Mouse (Mus musculus) intestine, embryonic 15.5 days (tissue): ENCODE results near the gene Cdc42ep2. TPM values are rescaled to one million over a fixed set of nuclear protein-coding genes. Genes with fewer than 3 reads are reported as not detected.
"Not testable (repeated sequence)": the region's sequence is repeated elsewhere in the genome, so short reads cannot be mapped to it uniquely, and the experiment has no call there.

Experiments used
- ATAC-seq: fragments of 200-750 bp; cut with Nextera tagmentation; 2 replicates; pipeline ENCODE4 v1.8.0; 2017; ENCODE audit warnings: moderate TSS enrichment, moderate library complexity
- H3K27ac ChIP-seq: fragments of 300-500 bp; sonication (generic); 2 replicates; pipeline ENCODE4 v1.5.1; 2015; ENCODE audit warnings: mild to moderate bottlenecking, inconsistent platforms
- H3K27me3 ChIP-seq: fragments of 300-500 bp; sonication (generic); replicated peaks from 2 replicates; pipeline ENCODE4 v1.6.1; 2015; ENCODE audit warnings: inconsistent platforms
- H3K36me3 ChIP-seq: fragments of 300-500 bp; sonication (generic); 2 replicates; pipeline ENCODE4 v1.6.1; 2015; ENCODE audit warnings: inconsistent platforms
- H3K4me1 ChIP-seq: fragments of 300-500 bp; sonication (generic); replicated peaks from 2 replicates; pipeline ENCODE4 v1.6.1; 2015; ENCODE audit warnings: inconsistent platforms
- H3K4me2 ChIP-seq: fragments of 300-500 bp; sonication (generic); replicated peaks from 2 replicates; pipeline ENCODE4 v1.6.1; 2015; ENCODE audit warnings: mild to moderate bottlenecking, inconsistent platforms
- H3K4me3 ChIP-seq: fragments of 300-500 bp; sonication (generic); replicated peaks from 2 replicates; pipeline ENCODE4 v1.5.1; 2015; ENCODE audit warnings: inconsistent platforms
- H3K9ac ChIP-seq: fragments of 300-500 bp; sonication (generic); 2 replicates; pipeline ENCODE4 v1.6.1; 2015; ENCODE audit warnings: inconsistent platforms
- H3K9me3 ChIP-seq: fragments of 300-500 bp; sonication (generic); 2 replicates; pipeline ENCODE4 v1.6.1; 2016; ENCODE audit warnings: inconsistent platforms
- WGBS: fragments of 180-500 bp; shearing (Covaris S2); methylation state at CpG from one replicate; pipeline ENCODE4 v1.1.7; 2015; 5-methylcytosine and 5-hydroxymethylcytosine counted together
- polyA plus RNA-seq: library from polyadenylated mRNA; unstranded; fragments of >200 nt; fragmentation: Nextera tagmentation; extraction: Ambion mirVana; gene quantifications from 2 replicates; pipeline ENCODE4 v1.2.1, GENCODE M21; 2015

Gene Cdc42ep2
- polyA plus RNA-seq, 1 experiment from 2014 or later, result 12.4 TPM

DNA sequence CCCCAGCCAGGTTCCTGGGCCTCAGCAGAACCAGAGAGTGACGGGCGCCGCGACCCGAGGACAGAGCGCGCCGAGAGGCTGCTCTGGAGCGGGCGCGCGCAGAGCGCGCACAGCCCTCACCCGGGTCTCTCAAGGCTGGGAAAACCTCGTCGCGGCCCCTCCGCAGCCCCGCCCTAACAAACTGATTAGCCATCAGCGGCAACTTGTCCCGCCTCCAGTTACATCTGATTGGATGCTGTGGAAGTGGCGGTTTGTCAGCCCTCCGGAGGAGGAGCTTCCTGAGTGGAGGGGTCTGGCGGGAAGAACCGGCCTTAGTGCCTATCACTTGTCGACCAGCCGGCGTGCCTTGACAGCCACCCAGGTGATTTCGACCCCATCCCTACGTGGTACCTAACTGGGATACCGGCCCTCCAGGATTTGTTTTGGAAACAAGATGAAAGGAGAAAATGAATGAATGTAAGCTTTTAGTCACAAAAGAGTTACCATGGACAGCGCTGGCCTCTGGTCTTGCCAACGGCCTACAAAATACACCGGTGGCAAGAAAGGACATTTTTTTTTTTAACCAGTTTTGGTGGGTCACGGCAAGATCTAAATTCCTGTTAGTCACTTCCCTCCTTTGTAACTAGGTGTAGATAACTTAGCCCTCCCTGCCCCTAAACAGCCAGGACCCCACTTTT, 30.5 kb downstream of the Cdc42ep2 start, which contains the start of gene Tigd3:
Gene Tigd3 (minus strand): TSS at position 148 of the 677 bp plus-strand sequence.
- Histone ChIP-seq H3K27ac (peak within 1 kb of the TSS; percentile 62; the same call in 1 of the 2 replicates), H3K4me1 (peaks cover 6% of the 10 kb centered on the region; the same call in 1 of the 2 replicates), H3K4me2 (peak within 1 kb of the TSS; percentile 95), H3K36me3 (peaks cover 13% of the 10 kb centered on the region), H3K9me3 (no peaks in the 10 kb centered on the region), H3K9ac (peak within 1 kb of the TSS; percentile 82), H3K4me3 (peak within 1 kb of the TSS; percentile 62), H3K27me3 (no peaks in the 10 kb centered on the region)
- WGBS, result 2% methylated on average over 36 of the region's 36 CpGs
- ATAC-seq, result peak; percentile 98

DNA sequence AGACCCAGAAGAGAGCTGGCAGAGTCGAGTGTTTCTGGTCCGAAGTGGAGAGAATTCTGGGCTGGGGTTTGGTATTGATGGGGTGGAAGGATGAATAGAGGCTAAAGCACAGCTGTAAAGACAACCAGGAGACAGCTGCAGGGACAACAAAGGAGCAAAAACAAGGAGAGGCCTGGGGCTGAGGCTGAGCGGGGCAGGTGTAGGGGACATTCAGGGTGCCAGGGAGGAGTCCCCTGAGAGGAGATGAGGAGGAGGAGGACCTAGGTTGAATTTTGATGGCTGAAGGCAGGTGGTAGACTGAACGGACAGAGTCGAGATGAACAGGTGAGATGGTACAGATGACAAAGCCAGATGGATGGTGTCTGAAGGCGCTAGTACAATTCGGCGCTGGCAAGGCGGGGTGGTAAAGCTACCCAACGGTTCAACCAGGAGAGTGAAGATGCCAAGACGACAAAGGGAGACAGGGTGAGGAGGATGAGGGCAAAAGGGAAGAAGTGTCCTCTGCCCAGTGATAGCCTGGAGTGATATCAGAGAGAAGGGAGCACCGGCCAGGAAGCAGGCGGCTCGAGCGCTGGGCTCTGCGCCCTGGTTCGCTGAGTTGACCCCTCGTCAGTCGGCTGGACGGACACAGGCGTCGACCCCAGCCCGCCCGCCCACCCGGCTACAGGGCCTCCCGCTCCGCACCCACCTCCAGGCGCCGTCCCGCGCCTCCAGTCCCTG, 31.2 kb downstream of the Cdc42ep2 start:
- Histone ChIP-seq H3K27ac (peak overlapping the region; percentile 62; the same call in 1 of the 2 replicates), H3K4me1 (peaks cover 6% of the 10 kb centered on the region; the same call in 1 of the 2 replicates), H3K9me3 (no peaks in the 10 kb centered on the region), H3K4me3 (peak overlapping the region; percentile 62), H3K27me3 (no peaks in the 10 kb centered on the region), H3K36me3 (peaks cover 9% of the 10 kb centered on the region), H3K4me2 (peak overlapping the region; percentile 95), H3K9ac (peak overlapping the region; percentile 82)
- WGBS, result 10% methylated on average over 29 of the region's 31 CpGs
- ATAC-seq, result peak; percentile 54

DNA sequence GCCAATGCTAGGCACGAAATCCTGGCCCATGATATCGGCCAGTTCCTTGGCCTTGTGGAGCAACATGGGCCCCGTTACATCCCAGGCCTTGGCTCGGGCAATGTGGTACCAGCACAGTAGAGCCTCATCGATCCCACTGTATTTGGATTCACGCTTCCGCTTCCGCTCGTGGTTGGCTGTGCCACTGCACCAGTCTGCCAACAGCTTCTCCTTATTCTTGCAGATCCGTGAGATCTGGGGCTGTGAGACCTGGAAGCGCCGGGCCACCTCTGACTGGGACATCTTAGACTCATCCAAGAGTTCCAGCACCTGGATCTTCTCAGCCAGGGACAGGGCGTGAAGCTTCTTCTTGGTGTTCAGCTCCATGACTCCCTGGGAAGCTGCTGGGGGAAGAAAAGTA, 31.9 kb downstream of the Cdc42ep2 start:
- ATAC-seq, result no peak
- Histone ChIP-seq H3K27ac (no peak overlapping the region), H3K9me3 (no peaks in the 10 kb centered on the region), H3K27me3 (no peaks in the 10 kb centered on the region), H3K4me3 (peak overlapping the region; percentile 62; the same call in 1 of the 2 replicates), H3K36me3 (peaks cover 5% of the 10 kb centered on the region), H3K4me1 (peaks cover 6% of the 10 kb centered on the region; the same call in 1 of the 2 replicates), H3K4me2 (0 out of 2 replicates have a peak overlapping the region, but pooled peaks have one; percentile 95), H3K9ac (peak overlapping the region; percentile 82; the same call in 1 of the 2 replicates)
- whole genome bisulfite sequencing, result 94% methylated on average over 13 of the region's 13 CpGs

DNA sequence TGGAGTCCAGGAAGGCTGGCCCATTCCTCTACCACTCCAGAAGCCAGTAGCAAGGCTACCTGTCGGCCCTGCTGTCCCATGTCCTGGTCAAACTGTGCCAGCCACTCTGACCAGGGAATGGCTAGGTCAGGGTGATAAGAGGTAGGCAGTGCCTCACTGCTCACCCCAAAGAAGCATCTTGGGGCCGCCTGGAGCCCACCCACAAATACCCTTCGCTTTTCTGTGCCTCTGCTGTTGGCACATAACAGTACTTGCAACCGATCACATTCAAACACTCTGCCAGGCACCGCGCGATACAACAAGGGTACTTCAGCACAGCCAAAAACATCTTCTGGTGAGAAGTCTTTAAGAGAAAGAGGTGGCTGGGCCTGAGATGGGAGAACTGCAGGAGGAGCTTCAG, 32.4 kb downstream of the Cdc42ep2 start:
- Histone ChIP-seq H3K36me3 (peaks cover 5% of the 10 kb centered on the region), H3K4me3 (no peak overlapping the region), H3K27me3 (no peaks in the 10 kb centered on the region), H3K4me1 (peaks cover 6% of the 10 kb centered on the region; the same call in 1 of the 2 replicates), H3K9ac (no peak overlapping the region), H3K9me3 (no peaks in the 10 kb centered on the region), H3K4me2 (no peak overlapping the region), H3K27ac (no peak overlapping the region)
- 95% methylated on average over 7 of the region's 7 CpGs for WGBS
- ATAC-seq, result no peak

DNA sequence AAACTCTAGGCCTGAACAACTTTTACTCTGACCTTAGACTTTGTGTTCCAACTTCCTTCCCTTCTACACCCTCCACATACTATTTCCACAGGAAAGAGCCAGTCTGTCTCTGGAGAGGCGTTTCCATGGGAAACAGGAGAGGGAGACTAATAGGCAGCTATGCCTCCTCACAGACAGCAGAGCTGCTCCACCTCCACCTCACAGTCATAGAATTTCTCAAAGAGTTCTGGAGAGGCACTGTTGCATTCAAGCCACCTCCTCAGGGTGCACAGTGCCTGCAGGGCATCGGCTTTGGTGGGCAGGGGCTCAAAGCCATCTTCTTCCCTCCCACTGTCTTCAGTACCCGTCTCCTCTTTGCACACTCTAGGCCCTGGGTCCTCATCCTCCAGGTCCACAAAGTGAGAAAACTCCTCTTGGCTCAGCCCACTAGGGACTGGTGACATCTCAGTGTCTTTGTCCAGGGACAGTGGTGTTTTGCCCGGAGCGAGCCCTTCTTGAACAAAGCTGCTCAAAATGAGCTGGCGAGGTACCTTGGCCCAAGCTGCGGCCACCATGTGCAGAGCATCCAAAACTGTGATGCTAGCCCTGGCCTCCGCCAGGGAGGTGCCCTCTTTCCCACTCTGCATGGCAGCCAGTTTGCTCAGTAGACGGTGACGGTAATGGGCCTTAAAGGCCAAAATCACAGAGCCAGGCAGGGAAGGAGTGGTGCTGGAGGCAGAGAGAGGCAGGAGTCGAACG, 32.9 kb downstream of the Cdc42ep2 start:
- WGBS, result 95% methylated on average over 12 of the region's 12 CpGs
- H3K27me3 ChIP-seq, result no peaks in the 10 kb centered on the region
- H3K9me3 ChIP-seq, result no peaks in the 10 kb centered on the region
- no peak overlapping the region for H3K9ac ChIP-seq
- H3K4me3 ChIP-seq, result no peak overlapping the region
- peaks cover 6% of the 10 kb centered on the region; the same call in 1 of the 2 replicates for H3K4me1 ChIP-seq
- H3K27ac ChIP-seq, result no peak overlapping the region
- H3K4me2 ChIP-seq, result no peak overlapping the region
- no peak for ATAC-seq
- peaks cover 3% of the 10 kb centered on the region for H3K36me3 ChIP-seq

DNA sequence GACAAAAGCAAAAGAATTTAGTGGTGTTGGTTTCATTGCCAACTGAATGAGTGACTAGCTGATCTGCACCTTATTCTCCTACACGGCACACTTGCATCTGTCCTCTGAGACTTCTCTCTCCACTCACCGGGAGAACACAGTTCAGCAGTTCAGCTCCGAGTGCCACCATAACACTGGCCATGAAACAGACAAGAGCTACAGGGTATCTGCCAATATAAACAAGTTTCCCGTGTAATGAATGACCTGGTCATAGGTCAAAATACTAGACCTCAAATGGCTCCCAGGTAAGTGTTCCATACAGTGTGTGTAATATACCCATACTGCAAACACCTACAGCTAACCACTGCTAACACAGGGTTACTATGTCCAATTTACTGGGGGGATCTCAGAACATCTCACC, 35.4 kb downstream of the Cdc42ep2 start:
- Histone ChIP-seq H3K27ac (no peak overlapping the region), H3K9me3 (no peaks in the 10 kb centered on the region), H3K9ac (no peak overlapping the region), H3K4me1 (peaks cover 6% of the 10 kb centered on the region; the same call in 1 of the 2 replicates), H3K36me3 (no peaks in the 10 kb centered on the region; the same call in 1 of the 2 replicates), H3K4me3 (no peak overlapping the region), H3K4me2 (no peak overlapping the region), H3K27me3 (no peaks in the 10 kb centered on the region)
- WGBS, result 47% methylated on average over 4 of the region's 4 CpGs
- no peak for ATAC-seq

DNA sequence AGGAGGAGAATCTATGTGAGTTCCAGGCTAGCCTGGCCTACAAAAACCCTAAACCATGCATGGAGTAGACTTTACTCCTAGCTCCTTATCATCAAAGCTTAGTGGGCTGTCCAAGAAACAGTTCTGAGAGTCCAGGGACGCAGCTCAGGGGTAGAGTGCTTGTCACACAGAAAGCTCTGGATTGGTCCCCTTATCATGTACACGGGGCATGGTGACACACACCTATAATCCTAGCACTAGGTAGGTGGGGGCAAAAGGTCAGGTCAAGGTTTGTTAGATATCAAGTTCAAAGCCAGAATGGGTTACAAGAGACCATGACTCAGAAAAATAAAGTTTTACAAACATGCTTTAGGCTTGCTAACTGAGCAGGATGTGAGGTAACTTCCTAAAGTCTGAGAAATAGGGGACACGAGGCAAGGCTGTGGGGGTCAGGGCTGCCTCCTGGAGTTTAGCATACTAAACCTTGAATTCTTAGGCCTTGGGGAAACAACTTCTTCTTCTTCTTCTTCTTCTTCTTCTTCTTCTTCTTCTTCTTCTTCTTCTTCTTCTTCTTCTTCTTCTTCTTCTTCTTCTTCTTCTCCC, 37.3 kb downstream of the Cdc42ep2 start:
- WGBS, result 60% methylated on average over 3 of the region's 3 CpGs
- Histone ChIP-seq H3K4me1 (no peaks in the 10 kb centered on the region; the same call in 1 of the 2 replicates), H3K9ac (no peak overlapping the region), H3K4me2 (no peak overlapping the region), H3K27ac (no peak overlapping the region), H3K36me3 (no peaks in the 10 kb centered on the region; the same call in 1 of the 2 replicates), H3K27me3 (no peaks in the 10 kb centered on the region), H3K4me3 (no peak overlapping the region), H3K9me3 (no peaks in the 10 kb centered on the region)
- ATAC-seq, result peak; percentile 35; the same call in 1 of the 2 replicates

DNA sequence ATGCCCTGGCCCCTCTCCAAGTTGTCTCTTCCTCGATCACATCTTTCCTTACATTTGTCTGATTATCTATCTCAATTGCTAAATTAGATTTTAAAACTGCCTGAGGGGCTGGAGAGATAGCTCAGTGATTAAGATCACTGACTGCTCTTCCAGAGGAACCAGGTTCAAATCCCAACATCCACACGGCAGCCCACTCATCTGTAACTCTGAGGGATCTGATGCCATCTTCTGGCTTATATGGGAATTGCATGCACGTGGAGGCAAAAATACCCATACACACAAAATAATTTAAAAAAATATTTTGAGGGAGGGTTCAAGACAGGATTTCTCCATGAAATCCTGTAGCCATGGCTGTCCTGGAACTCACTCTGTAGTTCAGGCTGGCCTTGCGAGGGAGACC, 38.8 kb downstream of the Cdc42ep2 start:
- H3K27me3 ChIP-seq, result no peaks in the 10 kb centered on the region
- no peak for ATAC-seq
- no peaks in the 10 kb centered on the region for H3K36me3 ChIP-seq
- WGBS, result 63% methylated on average over 4 of the region's 4 CpGs
- H3K27ac ChIP-seq, result no peak overlapping the region
- H3K9ac ChIP-seq, result no peak overlapping the region
- H3K4me1 ChIP-seq, result no peaks in the 10 kb centered on the region; the same call in 1 of the 2 replicates
- no peak overlapping the region for H3K4me3 ChIP-seq
- H3K9me3 ChIP-seq, result no peaks in the 10 kb centered on the region
- H3K4me2 ChIP-seq, result no peak overlapping the region

DNA sequence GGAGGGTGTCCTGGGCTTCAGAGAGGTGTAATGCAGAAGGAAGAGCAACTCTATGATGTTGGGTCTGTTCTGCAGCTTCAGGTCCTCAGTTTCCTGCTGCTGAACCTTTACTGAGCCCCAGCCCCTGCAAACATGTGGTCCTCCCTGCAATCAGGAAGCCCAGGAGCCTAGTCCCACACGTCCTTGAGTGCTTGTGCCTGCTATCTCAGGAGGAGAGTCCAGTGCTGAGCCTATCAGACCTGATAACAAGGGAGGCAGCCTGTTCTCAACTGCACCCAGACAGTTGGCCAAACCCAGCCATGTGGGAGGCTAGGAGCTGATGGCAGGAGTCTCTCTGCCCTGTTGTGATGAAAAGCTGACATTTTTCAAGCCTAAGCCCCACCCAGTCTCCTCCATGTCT, 40.7 kb downstream of the Cdc42ep2 start:
- Histone ChIP-seq H3K4me1 (no peaks in the 10 kb centered on the region; the same call in 1 of the 2 replicates), H3K27ac (no peak overlapping the region), H3K36me3 (no peaks in the 10 kb centered on the region), H3K9ac (no peak overlapping the region), H3K27me3 (no peaks in the 10 kb centered on the region), H3K9me3 (no peaks in the 10 kb centered on the region), H3K4me2 (no peak overlapping the region), H3K4me3 (no peak overlapping the region)
- 14% methylated on average over 1 of the region's 1 CpGs for WGBS
- ATAC-seq, result peak; percentile 68

DNA sequence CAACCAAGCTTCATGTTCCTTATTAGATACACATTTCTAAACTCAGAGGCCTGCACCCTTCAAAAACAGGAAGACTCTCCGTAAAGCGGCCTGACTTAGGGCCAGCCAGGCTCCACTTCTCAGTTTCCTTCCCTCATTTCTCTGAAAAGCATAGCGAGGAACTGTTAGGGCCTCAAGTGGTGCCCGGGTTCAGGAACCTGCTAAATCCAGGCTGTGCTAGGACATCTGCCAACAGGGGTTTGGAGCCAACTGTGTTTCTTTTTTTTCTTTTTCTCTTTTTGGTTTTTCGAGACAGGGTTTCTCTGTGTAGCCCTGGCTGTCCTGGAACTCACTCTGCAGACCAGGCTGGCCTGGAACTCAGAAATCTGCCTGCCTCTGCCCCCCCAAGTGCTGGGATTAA, 42.5 kb downstream of the Cdc42ep2 start:
- 89% methylated on average over 5 of the region's 5 CpGs for WGBS
- H3K4me2 ChIP-seq, H3K27ac ChIP-seq, H3K36me3 ChIP-seq, H3K4me3 ChIP-seq, H3K4me1 ChIP-seq, H3K9ac ChIP-seq, H3K9me3 ChIP-seq, ATAC-seq, H3K27me3 ChIP-seq: not testable (repeated sequence)

DNA sequence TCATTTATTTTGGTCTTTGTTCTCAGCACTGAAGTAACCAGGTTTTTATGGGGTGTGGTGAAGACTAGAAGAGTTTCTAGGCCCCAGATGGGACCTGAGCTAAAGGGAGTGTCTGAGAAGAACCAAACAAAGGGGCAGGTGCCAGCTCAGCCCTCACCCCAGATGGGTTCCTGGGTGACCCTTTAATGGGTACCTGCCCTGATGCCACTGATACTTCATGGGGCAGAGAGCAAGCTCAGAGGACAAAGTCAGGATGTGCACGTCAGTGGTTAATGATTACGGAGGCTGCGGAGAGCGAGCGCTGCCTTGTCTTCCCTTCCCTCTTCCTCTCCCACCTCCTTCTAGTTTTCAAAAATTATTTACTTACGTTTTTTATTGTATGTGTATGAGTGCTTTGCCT, 43.5 kb downstream of the Cdc42ep2 start:
- Histone ChIP-seq H3K9me3 (no peaks in the 10 kb centered on the region), H3K27me3 (no peaks in the 10 kb centered on the region), H3K9ac (no peak overlapping the region), H3K4me1 (peaks cover 7% of the 10 kb centered on the region; the same call in 1 of the 2 replicates), H3K36me3 (no peaks in the 10 kb centered on the region), H3K27ac (no peak overlapping the region), H3K4me2 (no peak overlapping the region), H3K4me3 (no peak overlapping the region)
- 79% methylated on average over 6 of the region's 6 CpGs for WGBS
- 0 out of 2 replicates have a peak, but pooled peaks have one; percentile 37 for ATAC-seq
